Mouse (Mus musculus) liver, embryonic 16.5 days (tissue): ENCODE data around the gene Ccdc151. TPM values are rescaled to one million over a fixed set of nuclear protein-coding genes. Genes with fewer than 3 reads are reported as not detected.
A peak's percentile ranks its signal among the peaks of the same experiment; 100 is the strongest.

Experiments
- ATAC-seq: fragments of 200-750 bp; cut with Nextera tagmentation; 2 replicates; pipeline ENCODE4 v1.8.0; 2017; ENCODE audit warnings: low read depth, mild to moderate bottlenecking, moderate number of reproducible peaks, moderate library complexity
- H3K27ac ChIP-seq: fragments of 300-500 bp; sonication (generic); 2 replicates; pipeline ENCODE4 v1.5.1; 2014; ENCODE audit warnings: mild to moderate bottlenecking, low read length
- H3K27me3 ChIP-seq: fragments of 300-500 bp; sonication (generic); 2 replicates; pipeline ENCODE4 v1.6.1; 2014; ENCODE audit warnings: low read depth, low read length, mixed read lengths; ENCODE audit not compliant: control insufficient read depth, insufficient read depth
- H3K36me3 ChIP-seq: fragments of 300-500 bp; sonication (generic); 2 replicates; pipeline ENCODE4 v1.6.1; 2014; ENCODE audit warnings: mild to moderate bottlenecking; ENCODE audit not compliant: control insufficient read depth, insufficient read depth
- H3K4me1 ChIP-seq: fragments of 300-500 bp; sonication (generic); 2 replicates; pipeline ENCODE4 v1.6.1; 2014; ENCODE audit warnings: low read depth, low read length, mixed read lengths; ENCODE audit not compliant: control insufficient read depth
- H3K4me2 ChIP-seq: fragments of 300-500 bp; sonication (generic); 2 replicates; pipeline ENCODE4 v1.6.1; 2014; ENCODE audit warnings: low read depth, low read length, mixed read lengths
- H3K4me3 ChIP-seq: fragments of 300-500 bp; sonication (generic); 2 replicates; pipeline ENCODE4 v1.5.1; 2014; ENCODE audit warnings: low read depth, mild to moderate bottlenecking, low read length
- H3K9ac ChIP-seq: fragments of 300-500 bp; sonication (generic); 2 replicates; pipeline ENCODE4 v1.6.1; 2014; ENCODE audit warnings: low read depth, low read length
- H3K9me3 ChIP-seq: fragments of 300-500 bp; sonication (generic); replicated peaks from 2 replicates; pipeline ENCODE4 v1.6.1; 2016; ENCODE audit warnings: low read length; ENCODE audit not compliant: control insufficient read depth
- WGBS: fragments of 180-500 bp; shearing (Covaris S2); extraction: QIAGEN DNeasy Blood & Tissue Kit; methylation state at CpG from one replicate; pipeline ENCODE4 v1.1.7; 2014; ENCODE audit not compliant: insufficient replicate concordance; 5-methylcytosine and 5-hydroxymethylcytosine counted together
- polyA plus RNA-seq: library from polyadenylated mRNA; unstranded; fragments of >200 nt; fragmentation: Nextera tagmentation; extraction: Ambion mirVana; gene quantifications from 2 replicates; pipeline ENCODE4 v1.2.1, GENCODE M21; 2015

Ccdc151 gene
- polyA plus RNA-seq, 1 experiment from 2014 or later = 0.05 TPM

- Histone ChIP-seq H3K9me3 (no peaks in the 10 kb centered on the region), H3K4me2 (no peak overlapping the region), H3K4me1 (peaks cover 4% of the 10 kb centered on the region; the same call in 1 of the 2 replicates), H3K27me3 (peaks cover 2% of the 10 kb centered on the region), H3K4me3 (no peak overlapping the region), H3K9ac (no peak overlapping the region), H3K27ac (no peak overlapping the region), H3K36me3 (no peaks in the 10 kb centered on the region)
- peak; percentile 50; the same call in 1 of the 2 replicates for ATAC-seq
- WGBS = 18% methylated on average over 23 of the region's 23 CpGs
Measured at GRCm38 (mm10) chr9:21944267-21944666, 58.2 kb downstream of the Ccdc151 start.

DNA sequence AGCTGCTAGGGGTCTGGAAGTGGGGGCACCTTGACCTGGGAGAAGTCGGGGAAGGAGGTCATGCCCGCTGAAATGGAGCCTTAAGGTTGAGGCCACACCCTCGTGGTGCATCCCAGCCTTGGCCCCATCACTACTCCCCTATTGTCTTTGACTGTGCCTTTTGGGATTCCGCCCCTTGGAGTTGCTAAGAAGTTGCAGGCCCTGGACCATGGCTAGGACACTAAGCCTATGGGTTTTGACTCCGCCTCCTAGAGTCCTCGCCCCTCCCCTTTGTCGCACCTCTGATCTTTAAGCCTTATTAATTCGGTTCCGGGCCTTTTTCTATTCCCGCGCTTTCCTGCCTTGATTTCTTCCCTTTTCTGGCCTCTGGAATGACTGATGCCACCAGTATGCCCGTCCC lies 58.8 kb downstream of the Ccdc151 start:
- Histone ChIP-seq H3K4me2 (no peak overlapping the region), H3K4me1 (peaks cover 4% of the 10 kb centered on the region; the same call in 1 of the 2 replicates), H3K9ac (no peak overlapping the region), H3K27me3 (no peaks in the 10 kb centered on the region; the same call in 1 of the 2 replicates), H3K4me3 (no peak overlapping the region), H3K9me3 (no peaks in the 10 kb centered on the region), H3K27ac (no peak overlapping the region), H3K36me3 (no peaks in the 10 kb centered on the region)
- 52% methylated on average over 12 of the region's 12 CpGs for WGBS
- no peak for ATAC-seq

DNA sequence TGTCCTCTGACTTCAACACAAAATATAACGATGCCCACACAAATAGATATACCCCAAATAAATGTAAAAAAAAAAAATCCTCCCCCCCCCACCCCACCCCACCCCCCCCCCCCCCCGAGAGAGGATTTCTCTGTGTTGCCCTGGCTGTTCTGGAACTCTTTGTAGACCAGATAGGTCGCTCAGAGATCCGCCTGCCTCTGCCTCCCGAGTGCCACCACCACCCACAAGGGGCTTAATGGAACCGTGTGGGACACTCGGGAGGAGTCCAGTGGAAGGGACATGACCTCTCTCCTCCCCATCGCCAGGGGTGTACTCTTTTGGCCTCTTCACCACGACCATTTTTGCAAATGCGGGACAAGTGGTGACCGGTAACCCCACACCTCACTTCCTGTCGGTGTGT lies 59.4 kb downstream of the Ccdc151 start:
- no peaks in the 10 kb centered on the region for H3K27me3 ChIP-seq

More for the DNA sequence above, 59.4 kb downstream of the Ccdc151 start:
- no peaks in the 10 kb centered on the region for H3K36me3 ChIP-seq
- peaks cover 4% of the 10 kb centered on the region; the same call in 1 of the 2 replicates for H3K4me1 ChIP-seq
- H3K27ac ChIP-seq = no peak overlapping the region
- H3K4me2 ChIP-seq = no peak overlapping the region
- H3K9me3 ChIP-seq = no peaks in the 10 kb centered on the region
- H3K4me3 ChIP-seq = no peak overlapping the region
- WGBS = 62% methylated on average over 11 of the region's 12 CpGs
- H3K9ac ChIP-seq = no peak overlapping the region
- no peak for ATAC-seq

Other genes with a start within 250 kb of the Ccdc151 start
- gene Spc24, start 242.3 kb downstream of the Ccdc151 start, polyA plus RNA-seq = 68.0 and 75.7 TPM in 2 replicates
- 3.8 and 5.0 TPM in 2 replicates for gene Kank2, start 203.9 kb downstream of the Ccdc151 start, polyA plus RNA-seq
- gene Angptl8, start 167.1 kb downstream of the Ccdc151 start, polyA plus RNA-seq = 51.1 and 55.7 TPM in 2 replicates
- gene Dock6, start 150.0 kb downstream of the Ccdc151 start, polyA plus RNA-seq = 5.0 and 5.3 TPM in 2 replicates
- 12.9 and 13.9 TPM in 2 replicates for gene Rab3d, start 84.4 kb downstream of the Ccdc151 start, polyA plus RNA-seq
- 1.3 and 1.6 TPM in 2 replicates for gene Ccdc159, start 75.2 kb downstream of the Ccdc151 start, polyA plus RNA-seq
- gene Tmem205, start 75.1 kb downstream of the Ccdc151 start, polyA plus RNA-seq = 172 and 194 TPM in 2 replicates
- 0.96 and 1.4 TPM in 2 replicates for gene Plppr2, start 65.6 kb downstream of the Ccdc151 start, polyA plus RNA-seq
- gene Swsap1, start 46.9 kb downstream of the Ccdc151 start, polyA plus RNA-seq = 2.1 and 2.3 TPM in 2 replicates
- gene Epor, start 39.1 kb downstream of the Ccdc151 start, polyA plus RNA-seq = 115 and 116 TPM in 2 replicates
- gene Rgl3, start 13.2 kb downstream of the Ccdc151 start, polyA plus RNA-seq = 0.14 and 0.32 TPM in 2 replicates
- gene Prkcsh, start 172 bp upstream of the Ccdc151 start, polyA plus RNA-seq = 51.2 and 52.5 TPM in 2 replicates
- gene Elavl3, start 49.4 kb upstream of the Ccdc151 start, polyA plus RNA-seq = 0.04 TPM in 1 of 2 replicates, not detected in the other
- gene Gm49318, start 68.6 kb upstream of the Ccdc151 start, polyA plus RNA-seq = not detected in 2 replicates
- 5.7 and 6.2 TPM in 2 replicates for gene Zfp653, start 68.7 kb upstream of the Ccdc151 start, polyA plus RNA-seq
- 21.1 and 22.2 TPM in 2 replicates for gene Ecsit, start 82.8 kb upstream of the Ccdc151 start, polyA plus RNA-seq
- 0.22 and 1.8 TPM in 2 replicates for gene Cnn1, start 96.6 kb upstream of the Ccdc151 start, polyA plus RNA-seq
- gene Elof1, start 114.5 kb upstream of the Ccdc151 start, polyA plus RNA-seq = 77.8 and 78.7 TPM in 2 replicates
- gene Acp5, start 133.1 kb upstream of the Ccdc151 start, polyA plus RNA-seq = 228 and 240 TPM in 2 replicates
- gene Pigyl, start 154.2 kb upstream of the Ccdc151 start, polyA plus RNA-seq = 28.9 and 34.6 TPM in 2 replicates
- 0.09 TPM in 1 of 2 replicates, not detected in the other for gene Zfp872, start 185.5 kb upstream of the Ccdc151 start, polyA plus RNA-seq
- gene Zfp809, start 223.1 kb upstream of the Ccdc151 start, polyA plus RNA-seq = 6.7 and 7.4 TPM in 2 replicates